Mouse (Mus musculus) midbrain, embryonic 12.5 days (tissue): Measurements from ENCODE around the gene Bmp7. TPM values are rescaled to one million over a fixed set of nuclear protein-coding genes. Genes with fewer than 3 reads are reported as not detected.

Experiments used
- ATAC-seq: fragments of 200-750 bp; cut with Nextera tagmentation; 2 replicates; pipeline ENCODE4 v1.8.0; 2017; ENCODE audit warnings: low read depth, moderate TSS enrichment, moderate library complexity; ENCODE audit not compliant: low FRiP score
- H3K27ac ChIP-seq: fragments of 300-500 bp; sonication (generic); replicated peaks from 2 replicates; pipeline ENCODE4 v1.5.1; 2016; ENCODE audit warnings: mild to moderate bottlenecking
- H3K27me3 ChIP-seq: fragments of 300-500 bp; sonication (generic); 2 replicates; pipeline ENCODE4 v1.6.1; 2016; ENCODE audit warnings: mild to moderate bottlenecking
- H3K36me3 ChIP-seq: fragments of 300-500 bp; sonication (generic); 2 replicates; pipeline ENCODE4 v1.6.1; 2016
- H3K4me1 ChIP-seq: fragments of 300-500 bp; sonication (generic); 2 replicates; pipeline ENCODE4 v1.6.1; 2016
- H3K4me2 ChIP-seq: fragments of 300-500 bp; sonication (generic); replicated peaks from 2 replicates; pipeline ENCODE4 v1.6.1; 2016; ENCODE audit warnings: mild to moderate bottlenecking, moderate library complexity
- H3K4me3 ChIP-seq: fragments of 300-500 bp; sonication (generic); 2 replicates; pipeline ENCODE4 v1.5.1; 2016; ENCODE audit warnings: mild to moderate bottlenecking
- H3K9ac ChIP-seq: fragments of 300-500 bp; sonication (generic); replicated peaks from 2 replicates; pipeline ENCODE4 v1.6.1; 2016; ENCODE audit warnings: mild to moderate bottlenecking, moderate library complexity
- H3K9me3 ChIP-seq: fragments of 300-500 bp; sonication (generic); 2 replicates; pipeline ENCODE4 v1.6.1; 2016; ENCODE audit warnings: mild to moderate bottlenecking
- WGBS: fragments of 180-500 bp; shearing (Covaris S2); methylation state at CpG from one replicate; pipeline ENCODE4 v1.1.7; 2016; 5-methylcytosine and 5-hydroxymethylcytosine counted together
- polyA plus RNA-seq: library from polyadenylated mRNA; unstranded; fragments of >200 nt; fragmentation: Nextera tagmentation; extraction: Ambion mirVana; gene quantifications from 2 replicates; pipeline ENCODE4 v1.2.1, GENCODE M21; 2016

Bmp7 gene
- polyA plus RNA-seq, result 16.8 and 17.5 TPM in 2 replicates

DNA sequence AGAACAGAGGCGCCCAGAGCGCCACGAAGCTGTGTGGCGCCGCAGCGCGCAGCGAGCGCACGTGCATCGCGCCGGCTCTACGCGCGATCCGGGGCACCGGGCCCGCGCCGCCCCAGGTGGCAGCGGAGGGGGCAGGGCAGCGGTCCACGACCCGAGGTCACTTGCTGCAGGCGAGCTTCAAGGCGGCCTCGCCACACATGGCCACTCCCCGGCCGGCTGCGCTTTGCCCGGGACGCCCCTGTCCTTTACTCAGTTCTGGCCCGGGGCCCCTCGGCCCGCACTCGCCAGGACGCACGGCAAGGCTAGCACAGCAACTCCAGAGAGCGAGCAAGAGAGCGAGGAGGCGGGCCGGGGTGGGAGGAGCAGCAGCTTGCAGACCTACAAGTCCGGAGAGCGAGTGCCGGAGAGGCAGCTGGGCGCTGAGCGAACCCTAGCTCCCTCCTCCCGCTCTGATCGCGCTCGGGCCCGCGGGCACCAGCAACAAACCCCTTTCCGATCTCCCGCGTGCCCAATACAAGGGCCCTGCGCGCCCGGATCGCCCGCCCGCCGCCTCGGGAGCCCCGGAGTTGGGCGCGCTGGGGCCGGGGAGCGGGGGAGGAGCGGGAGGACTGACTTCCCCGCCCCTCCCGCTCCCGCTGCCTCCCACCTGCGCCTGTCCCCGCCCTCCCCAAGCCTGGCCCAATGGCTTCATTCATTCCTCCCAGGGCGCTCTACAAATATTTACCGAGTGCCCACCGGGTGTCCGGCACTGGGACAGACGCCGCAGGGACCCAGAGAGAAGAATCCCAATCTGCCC lies at the start of gene Bmp7:
TSS of gene Bmp7 (minus strand) at position 319 of the 796 bp plus-strand sequence.
- Histone ChIP-seq H3K9me3 (no peaks in the 10 kb centered on the region), H3K4me1 (peaks cover 60% of the 10 kb centered on the region), H3K36me3 (no peaks in the 10 kb centered on the region), H3K27ac (peak within 1 kb of the TSS; percentile 63), H3K4me2 (peak within 1 kb of the TSS; percentile 71), H3K27me3 (peaks cover 98% of the 10 kb centered on the region), H3K9ac (peak within 1 kb of the TSS; percentile 43), H3K4me3 (peak within 1 kb of the TSS; percentile 48)
- under 1% methylated on average over 77 of the region's 82 CpGs for WGBS
- peak; percentile 76 for ATAC-seq

DNA sequence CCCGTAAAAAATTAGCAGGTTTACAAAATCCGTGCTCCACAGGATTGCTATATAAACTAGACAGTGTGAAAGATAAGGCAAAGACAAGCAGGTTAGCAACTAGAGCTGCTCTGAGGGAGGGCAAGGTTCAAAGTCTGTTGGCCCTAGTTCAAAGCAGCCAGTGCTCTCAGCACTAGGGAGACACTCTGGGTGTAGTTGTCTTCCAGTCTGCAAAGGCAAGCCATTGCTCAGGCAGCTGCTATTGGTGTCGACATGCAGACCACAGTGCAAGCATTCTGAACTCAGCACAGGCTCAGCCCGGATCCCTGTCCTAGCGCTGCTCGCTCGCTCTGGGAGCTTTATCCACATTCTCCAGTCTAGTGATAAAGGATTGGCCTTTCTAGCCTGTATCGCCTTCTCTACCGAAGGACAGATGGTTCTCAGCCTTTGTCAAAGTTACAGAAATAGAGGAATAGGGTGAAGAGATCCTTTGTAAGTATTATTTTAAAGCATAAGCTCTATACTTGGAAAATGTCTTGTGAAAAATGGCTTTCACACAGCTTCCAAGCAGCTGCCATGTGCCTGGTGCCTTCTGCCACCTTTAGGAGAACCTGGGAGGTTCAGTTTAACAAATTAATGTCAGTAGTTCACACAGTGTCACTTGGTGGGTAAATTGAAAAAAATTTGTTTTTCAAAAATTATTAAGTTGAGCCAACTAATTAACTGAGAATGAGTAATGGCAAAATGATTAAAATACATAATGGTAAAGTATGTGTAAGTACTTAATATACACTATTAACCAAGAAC lies 42.8 kb upstream of the Bmp7 start:
- no peak for ATAC-seq

DNA sequence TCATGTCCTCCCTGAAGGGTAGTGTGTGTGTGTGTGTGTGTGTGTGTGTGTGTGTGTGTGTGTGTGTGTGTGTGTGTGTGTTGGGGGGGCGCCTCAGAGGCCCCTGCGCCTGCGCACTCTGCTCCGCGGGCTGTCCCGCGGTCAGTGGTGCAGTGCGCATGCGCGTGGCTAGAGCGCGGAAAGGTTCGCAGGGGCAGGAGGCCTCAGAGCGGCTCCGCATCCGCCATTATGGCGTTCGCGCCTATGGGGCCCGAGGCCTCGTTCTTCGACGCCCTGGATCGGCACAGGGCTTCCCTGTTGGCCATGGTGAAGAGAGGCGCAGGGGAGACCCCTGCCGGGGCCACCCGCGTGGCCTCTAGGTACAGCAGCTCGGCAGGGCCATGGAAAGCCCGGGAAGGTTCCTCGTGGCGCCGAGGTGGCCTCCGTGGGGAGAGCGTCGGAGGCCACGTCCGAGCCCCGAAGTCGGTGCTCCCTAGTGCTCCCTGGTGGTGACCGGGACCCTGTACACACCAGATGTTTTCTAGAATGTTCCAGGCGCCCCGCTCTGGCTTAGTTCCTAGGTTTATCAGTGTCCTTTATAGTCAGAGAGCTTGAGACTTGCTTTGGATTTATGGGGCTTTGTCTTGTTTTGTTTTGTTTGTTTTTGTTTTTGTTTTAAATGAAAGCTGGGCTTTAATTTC lies 39.7 kb upstream of the Bmp7 start:
- Histone ChIP-seq H3K9ac (no peak overlapping the region), H3K36me3 (no peaks in the 10 kb centered on the region), H3K27ac (no peak overlapping the region), H3K9me3 (peaks cover 6% of the 10 kb centered on the region; the same call in 1 of the 2 replicates), H3K4me1 (peaks cover 20% of the 10 kb centered on the region), H3K27me3 (no peaks in the 10 kb centered on the region; the same call in 1 of the 2 replicates), H3K4me2 (no peak overlapping the region), H3K4me3 (no peak overlapping the region)
- ATAC-seq, result no peak
- 90% methylated on average over 43 of the region's 43 CpGs for WGBS

More for the DNA sequence above, 42.8 kb upstream of the Bmp7 start:
- Histone ChIP-seq H3K4me2 (no peak overlapping the region), H3K27me3 (0 out of 2 replicates have a peak, but pooled peaks cover 5% of the 10 kb centered on the region), H3K36me3 (no peaks in the 10 kb centered on the region), H3K4me1 (peaks cover 1% of the 10 kb centered on the region; the same call in 1 of the 2 replicates), H3K9ac (no peak overlapping the region), H3K27ac (no peak overlapping the region), H3K9me3 (peaks cover 6% of the 10 kb centered on the region; the same call in 1 of the 2 replicates), H3K4me3 (no peak overlapping the region)
- 78% methylated on average over 9 of the region's 9 CpGs for WGBS

DNA sequence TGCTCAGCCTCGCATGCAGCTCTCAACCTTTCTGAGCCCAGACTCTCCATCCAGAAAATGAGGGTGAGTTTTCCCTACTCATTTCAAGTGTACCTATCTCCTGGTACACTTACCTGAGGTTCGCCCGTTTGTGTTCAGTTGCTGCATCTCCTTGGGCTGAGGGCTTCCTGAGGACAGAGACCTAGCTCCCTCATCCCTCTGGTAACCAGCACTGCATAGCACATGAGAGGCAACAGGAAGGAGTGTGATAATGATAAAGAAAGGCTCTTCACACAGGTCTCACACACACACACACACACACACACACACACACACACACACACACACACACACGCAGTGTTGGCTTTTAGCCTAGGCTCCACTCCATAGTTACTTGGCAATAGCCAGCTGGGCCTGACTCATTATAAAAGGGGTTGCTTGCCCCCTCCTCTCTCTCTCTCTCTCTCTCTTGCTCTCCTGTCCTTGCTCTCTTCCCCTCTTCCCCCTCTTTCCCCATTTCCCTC lies 38.1 kb upstream of the Bmp7 start:
- 61% methylated on average over 4 of the region's 4 CpGs for WGBS

DNA sequence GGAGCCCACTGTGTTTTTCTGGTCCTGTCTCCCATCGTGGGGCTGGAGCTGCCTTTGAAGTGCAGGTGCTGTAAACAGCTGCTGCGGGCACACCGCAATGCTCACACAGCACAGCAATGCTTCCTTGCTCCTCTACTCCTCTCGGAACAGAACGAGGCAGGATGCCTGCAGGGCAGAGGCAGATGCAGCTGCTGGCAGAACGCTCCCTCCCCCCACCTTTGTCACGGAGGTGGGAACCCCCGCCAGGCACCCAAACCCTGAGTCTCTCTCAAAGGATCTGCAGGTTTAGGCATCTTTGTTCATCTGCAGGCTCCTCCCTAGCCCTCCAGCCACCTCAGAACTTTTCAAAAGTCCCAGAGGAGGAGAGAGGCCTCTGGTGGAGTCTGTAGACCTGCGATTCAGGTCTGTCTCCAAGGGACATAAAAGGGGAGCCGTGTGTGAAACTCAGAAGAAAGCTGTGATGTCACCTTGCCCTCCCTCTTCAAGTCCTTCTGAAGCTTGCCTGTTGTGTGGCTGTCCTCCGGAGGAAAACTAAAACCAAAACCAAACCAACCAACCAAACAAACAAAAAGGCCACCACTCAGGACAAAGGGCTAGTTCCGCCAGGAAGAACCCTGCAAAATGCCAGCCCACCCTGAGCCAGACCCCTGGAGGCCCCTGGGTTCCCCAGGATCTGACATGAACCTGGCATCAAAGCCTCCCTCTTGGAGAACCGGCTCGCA lies 37.4 kb upstream of the Bmp7 start, which contains the start of gene Spo11:
TSS of gene Spo11 (plus strand) at position 292 of the 722 bp plus-strand sequence.
- Histone ChIP-seq H3K4me3 (0 out of 2 replicates have a peak within 1 kb of the TSS, but pooled peaks have one; percentile 2), H3K27ac (no peak within 1 kb of the TSS; the same call in 1 of the 2 replicates), H3K4me1 (peaks cover 20% of the 10 kb centered on the region), H3K9ac (peak within 1 kb of the TSS; percentile 37; the same call in 1 of the 2 replicates), H3K9me3 (peaks cover 6% of the 10 kb centered on the region; the same call in 1 of the 2 replicates), H3K36me3 (no peaks in the 10 kb centered on the region), H3K27me3 (no peaks in the 10 kb centered on the region; the same call in 1 of the 2 replicates), H3K4me2 (peak within 1 kb of the TSS; percentile 34)
- no peak; the same call in 1 of the 2 replicates for ATAC-seq
- WGBS, result 13% methylated on average over 14 of the region's 14 CpGs

More for the DNA sequence above, 38.1 kb upstream of the Bmp7 start:
- Histone ChIP-seq H3K9me3 (peaks cover 6% of the 10 kb centered on the region; the same call in 1 of the 2 replicates), H3K4me2 (no peak overlapping the region), H3K4me3 (no peak overlapping the region), H3K27ac (no peak overlapping the region), H3K9ac (no peak overlapping the region), H3K4me1 (peaks cover 20% of the 10 kb centered on the region), H3K27me3 (no peaks in the 10 kb centered on the region; the same call in 1 of the 2 replicates), H3K36me3 (no peaks in the 10 kb centered on the region)
- ATAC-seq, result no peak

DNA sequence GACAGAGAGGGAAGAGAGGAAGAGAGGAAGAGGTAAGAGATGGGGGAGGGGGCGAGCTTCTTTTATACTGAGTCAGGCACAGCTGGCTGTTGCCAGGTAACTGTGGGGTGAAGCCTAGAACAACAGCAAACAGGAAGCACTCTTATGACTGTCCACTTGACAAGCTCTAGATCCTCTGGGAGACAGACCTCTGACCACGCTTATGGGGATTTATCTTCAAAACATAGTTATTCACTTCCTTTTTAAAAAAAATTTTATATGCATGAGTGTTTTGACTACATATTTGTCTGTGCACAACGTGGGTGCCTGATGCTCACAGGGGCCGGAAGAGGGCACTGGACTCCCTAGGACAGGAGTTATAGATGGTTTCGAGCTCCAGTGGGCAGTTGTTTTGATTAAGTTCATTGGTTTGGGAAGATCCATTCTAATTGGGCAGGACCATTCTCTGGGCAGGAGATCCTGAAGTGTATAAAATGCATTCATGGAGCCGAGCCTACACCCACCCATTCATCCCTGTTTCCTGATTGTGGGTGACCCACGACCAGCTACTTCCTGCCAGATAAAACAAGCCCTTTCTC lies 36.6 kb upstream of the Bmp7 start:
- H3K9me3 ChIP-seq, result peaks cover 6% of the 10 kb centered on the region; the same call in 1 of the 2 replicates
- no peak overlapping the region for H3K9ac ChIP-seq
- H3K27me3 ChIP-seq, result no peaks in the 10 kb centered on the region; the same call in 1 of the 2 replicates
- H3K4me2 ChIP-seq, result peak overlapping the region; percentile 34; the same call in 1 of the 2 replicates
- no peak overlapping the region; the same call in 1 of the 2 replicates for H3K27ac ChIP-seq
- H3K4me3 ChIP-seq, result no peak overlapping the region
- H3K4me1 ChIP-seq, result peaks cover 20% of the 10 kb centered on the region
- ATAC-seq, result no peak
- no peaks in the 10 kb centered on the region for H3K36me3 ChIP-seq
- 25% methylated on average over 7 of the region's 7 CpGs for WGBS

DNA sequence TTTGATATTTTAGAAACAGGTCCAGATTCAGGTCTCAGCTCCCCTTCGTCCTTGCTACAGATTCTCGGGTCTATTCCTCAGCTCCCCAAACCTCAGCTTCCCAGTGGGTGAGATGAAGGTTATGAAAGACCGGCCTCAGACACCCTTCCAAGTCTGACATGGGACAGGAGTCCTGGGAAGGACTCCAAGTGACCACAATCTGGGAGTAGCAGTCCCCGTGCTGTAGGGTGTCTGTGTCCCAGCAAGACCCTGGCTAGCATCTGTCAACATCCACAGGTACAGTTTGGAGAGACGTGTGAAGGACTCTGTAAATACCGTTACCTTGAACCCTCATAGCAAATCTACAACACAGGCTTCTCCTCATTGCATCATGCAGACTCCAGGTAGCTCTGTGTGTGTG lies 35.0 kb upstream of the Bmp7 start:
- H3K4me3 ChIP-seq, result no peak overlapping the region
- no peak overlapping the region for H3K4me2 ChIP-seq
- 82% methylated on average over 6 of the region's 6 CpGs for WGBS
- H3K4me1 ChIP-seq, result peaks cover 20% of the 10 kb centered on the region
- no peak for ATAC-seq
- H3K36me3 ChIP-seq, result no peaks in the 10 kb centered on the region
- peaks cover 6% of the 10 kb centered on the region; the same call in 1 of the 2 replicates for H3K9me3 ChIP-seq
- no peak overlapping the region for H3K27ac ChIP-seq
- no peaks in the 10 kb centered on the region; the same call in 1 of the 2 replicates for H3K27me3 ChIP-seq
- H3K9ac ChIP-seq, result no peak overlapping the region

DNA sequence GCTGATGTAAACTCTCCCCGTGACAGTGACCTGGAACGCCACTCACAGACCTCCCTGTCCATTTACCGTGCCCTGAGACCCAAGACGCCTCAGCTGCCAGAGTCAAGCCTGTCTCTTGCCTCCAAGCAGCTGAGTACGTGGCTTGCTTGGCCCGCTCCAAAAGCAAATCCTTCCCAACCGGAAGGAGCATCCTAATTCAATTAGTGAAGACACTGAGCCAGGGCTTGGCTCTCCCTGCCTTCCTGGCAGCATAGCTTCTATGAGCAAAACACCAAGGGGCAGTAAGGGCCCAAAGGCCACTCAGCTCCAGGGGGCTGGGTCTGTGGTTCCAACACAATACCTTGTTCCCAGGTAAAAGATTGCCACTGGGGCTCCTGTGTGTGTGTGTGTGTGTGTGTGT lies 34.6 kb upstream of the Bmp7 start:
- H3K4me1 ChIP-seq, result peaks cover 20% of the 10 kb centered on the region
- H3K4me2 ChIP-seq, result no peak overlapping the region
- H3K4me3 ChIP-seq, result no peak overlapping the region
- no peak overlapping the region for H3K27ac ChIP-seq
- no peaks in the 10 kb centered on the region for H3K36me3 ChIP-seq
- ATAC-seq, result no peak
- WGBS, result 29% methylated on average over 7 of the region's 7 CpGs
- H3K27me3 ChIP-seq, result no peaks in the 10 kb centered on the region; the same call in 1 of the 2 replicates
- H3K9me3 ChIP-seq, result 0 out of 2 replicates have a peak, but pooled peaks cover 2% of the 10 kb centered on the region
- H3K9ac ChIP-seq, result no peak overlapping the region

DNA sequence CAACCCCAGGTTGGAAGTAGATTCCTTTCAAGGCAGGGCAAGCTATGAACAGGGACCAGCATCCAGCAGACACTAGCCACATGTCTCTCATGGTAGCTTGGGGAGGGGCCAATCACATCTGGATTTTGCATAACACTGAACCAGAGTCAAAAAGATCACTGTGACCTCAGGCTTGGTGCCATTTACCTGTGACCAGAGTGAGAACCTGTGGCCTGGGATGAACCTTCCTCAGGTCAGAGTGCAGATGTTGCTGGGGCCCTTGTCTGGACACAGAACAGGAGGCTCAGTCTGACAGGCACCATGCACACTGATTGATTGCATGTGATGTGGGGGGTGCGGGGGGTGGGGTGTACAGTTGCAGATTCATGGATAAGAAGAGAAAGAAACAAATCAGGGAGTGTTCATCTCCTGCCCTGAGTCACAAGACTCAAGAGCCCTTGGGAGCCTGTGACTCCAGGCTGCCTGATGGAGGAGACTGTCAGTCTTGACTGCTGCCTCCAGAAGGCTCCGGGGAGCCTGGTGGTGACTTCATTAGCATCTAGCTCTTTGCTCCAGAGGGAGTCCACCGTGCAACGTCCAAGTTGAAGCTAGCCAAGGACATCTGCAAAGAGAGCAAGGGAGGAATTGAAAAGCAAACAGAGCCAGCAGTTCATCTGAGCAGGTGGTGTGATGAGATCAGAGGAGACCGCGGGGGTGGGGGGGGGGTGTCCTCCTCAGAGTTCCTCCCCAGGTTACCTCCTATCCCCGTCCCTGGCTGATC lies 33.9 kb upstream of the Bmp7 start:
- no peak for ATAC-seq
- Histone ChIP-seq H3K27ac (no peak overlapping the region), H3K9ac (no peak overlapping the region), H3K4me2 (no peak overlapping the region), H3K36me3 (no peaks in the 10 kb centered on the region), H3K9me3 (no peaks in the 10 kb centered on the region), H3K4me1 (peaks cover 20% of the 10 kb centered on the region), H3K4me3 (no peak overlapping the region), H3K27me3 (no peaks in the 10 kb centered on the region; the same call in 1 of the 2 replicates)
- WGBS, result 29% methylated on average over 7 of the region's 7 CpGs

DNA sequence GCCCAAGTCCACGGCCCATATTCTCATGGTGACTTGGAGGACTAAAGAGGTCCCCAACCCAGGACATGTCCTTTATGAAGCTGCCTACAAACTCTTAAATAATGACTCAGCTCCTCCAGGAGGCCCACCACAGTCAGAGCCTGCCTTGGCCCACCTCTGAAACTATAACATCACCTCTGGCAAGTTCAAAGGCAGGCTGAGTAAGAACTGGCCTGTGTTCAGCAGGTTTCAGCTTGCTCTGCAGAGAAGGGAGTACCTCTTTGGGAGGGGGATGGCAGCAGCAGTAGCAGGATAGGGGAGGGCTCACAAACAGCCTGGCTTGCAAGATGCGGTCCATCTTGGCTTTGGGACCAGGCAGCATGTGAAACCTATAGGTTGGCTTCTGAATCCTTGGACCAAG lies 31.7 kb upstream of the Bmp7 start:
- Histone ChIP-seq H3K9ac (no peak overlapping the region), H3K27me3 (no peaks in the 10 kb centered on the region; the same call in 1 of the 2 replicates), H3K36me3 (no peaks in the 10 kb centered on the region), H3K4me2 (no peak overlapping the region), H3K9me3 (no peaks in the 10 kb centered on the region), H3K4me3 (no peak overlapping the region), H3K4me1 (peaks cover 8% of the 10 kb centered on the region), H3K27ac (no peak overlapping the region)
- no peak for ATAC-seq
- 93% methylated on average over 2 of the region's 2 CpGs for WGBS
